Mouse (Mus musculus) heart, postnatal 0 days (tissue): ENCODE measurements around the gene Cdh13. TPM values are rescaled to one million over a fixed set of nuclear protein-coding genes. Genes with fewer than 3 reads are reported as not detected.

Experiments
- ATAC-seq: fragments of 200-750 bp; cut with Nextera tagmentation; 2 replicates; pipeline ENCODE4 v1.8.0; 2017; ENCODE audit warnings: low read depth, moderate number of reproducible peaks, moderate library complexity; ENCODE audit not compliant: insufficient read depth
- DNase-seq: peaks from one replicate; pipeline ENCODE4 v3.0.0-alpha.2; 2016; ENCODE audit warnings: low spot score
- H3K27ac ChIP-seq: fragments of 300-500 bp; sonication (generic); 2 replicates; pipeline ENCODE4 v1.5.1; 2014; ENCODE audit warnings: low read depth, mild to moderate bottlenecking
- H3K27me3 ChIP-seq: fragments of 300-500 bp; sonication (generic); 2 replicates; pipeline ENCODE4 v1.6.1; 2014; ENCODE audit warnings: low read length, mixed read lengths; ENCODE audit not compliant: control insufficient read depth, insufficient read depth
- H3K36me3 ChIP-seq: fragments of 300-500 bp; sonication (generic); replicated peaks from 2 replicates; pipeline ENCODE4 v1.6.1; 2014; ENCODE audit warnings: low read length, mixed read lengths; ENCODE audit not compliant: control insufficient read depth, insufficient read depth
- H3K4me1 ChIP-seq: fragments of 300-500 bp; sonication (generic); 2 replicates; pipeline ENCODE4 v1.6.1; 2014; ENCODE audit warnings: antibody characterized with exemption; ENCODE audit not compliant: control insufficient read depth, insufficient read depth
- H3K4me2 ChIP-seq: fragments of 300-500 bp; sonication (generic); 2 replicates; pipeline ENCODE4 v1.6.1; 2014; ENCODE audit warnings: low read depth, mild to moderate bottlenecking, low read length, moderate library complexity
- H3K4me3 ChIP-seq: fragments of 300-500 bp; sonication (generic); 2 replicates; pipeline ENCODE4 v1.5.1; 2014; ENCODE audit warnings: low read depth, low read length
- H3K9ac ChIP-seq: fragments of 300-500 bp; sonication (generic); replicated peaks from 2 replicates; pipeline ENCODE4 v1.6.1; 2014; ENCODE audit warnings: low read depth, low read length, mixed read lengths
- H3K9me3 ChIP-seq: fragments of 300-500 bp; sonication (generic); replicated peaks from 2 replicates; pipeline ENCODE4 v1.6.1; 2016; ENCODE audit warnings: low read length; ENCODE audit not compliant: control insufficient read depth
- CTCF ChIP-seq: IDR thresholded peaks from 2 replicates; pipeline ENCODE4 v1.5.1; 2016; ENCODE audit warnings: antibody characterized with exemption, control low read depth, low read depth
- EP300 ChIP-seq: IDR thresholded peaks from 2 replicates; pipeline ENCODE4 v1.6.1; 2016; ENCODE audit warnings: antibody characterized with exemption, low read depth
- WGBS: fragments of 180-500 bp; shearing (Covaris S2); extraction: QIAGEN DNeasy Blood & Tissue Kit; methylation state at CpG from one replicate; pipeline ENCODE4 v1.1.7; 2014; 5-methylcytosine and 5-hydroxymethylcytosine counted together
- polyA plus RNA-seq: library from polyadenylated mRNA; unstranded; fragments of >200 nt; fragmentation: Nextera tagmentation; extraction: Ambion mirVana; gene quantifications from 2 replicates; pipeline ENCODE4 v1.2.1, GENCODE M21; 2015
- total RNA-seq: library from RNA; depleted of rRNA; stranded (reverse); fragments of >200 nt; gene quantifications from 2 replicates; pipeline ENCODE4 v1.2.3, GENCODE M21; 2014; ENCODE audit warnings: low replicate concordance

Gene Cdh13
- total and polyA plus RNA-seq, 2 experiments from 2014 or later = 109 to 136 TPM

DNA sequence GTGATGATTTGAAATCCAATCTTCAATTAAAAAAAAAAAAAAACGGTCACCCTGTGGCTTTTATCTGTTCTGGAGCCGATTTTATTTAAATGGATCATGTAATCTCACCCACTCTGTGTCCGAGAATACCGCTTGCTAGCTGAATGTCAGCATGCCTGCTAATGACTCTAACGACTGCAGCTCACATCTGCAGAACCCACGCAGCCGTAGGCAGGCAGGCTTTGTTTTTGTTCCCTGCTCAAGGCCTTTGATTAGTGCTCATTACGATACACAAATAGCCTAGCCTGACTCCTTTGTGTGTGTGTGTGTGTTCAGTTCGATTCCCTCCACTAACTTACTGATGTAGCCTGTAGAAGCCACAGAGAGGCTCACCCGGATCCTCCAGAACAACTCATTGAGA lies 531.5 kb downstream of the Cdh13 start:
- no peak overlapping the region for H3K9ac ChIP-seq
- no peak for ATAC-seq
- no peaks in the 10 kb centered on the region for H3K27me3 ChIP-seq
- TF ChIP-seq CTCF = no peak
- no peak for TF ChIP-seq EP300
- H3K9me3 ChIP-seq = no peaks in the 10 kb centered on the region
- no peak for DNase-seq
- 85% methylated on average over 10 of the region's 10 CpGs for WGBS
- no peaks in the 10 kb centered on the region for H3K4me1 ChIP-seq
- no peak overlapping the region for H3K27ac ChIP-seq
- H3K4me3 ChIP-seq = no peak overlapping the region
- no peak overlapping the region for H3K4me2 ChIP-seq
- no peaks in the 10 kb centered on the region for H3K36me3 ChIP-seq

GRCm38 (mm10) chr8:118826761-118827160 lies 543.2 kb downstream of the Cdh13 start:
- WGBS = 80% methylated on average over 4 of the region's 4 CpGs
- no peak for ATAC-seq

GRCm38 (mm10) chr8:118827726-118828125 lies 544.2 kb downstream of the Cdh13 start:
- DNase-seq (no peak), ATAC-seq (no peak)
- H3K9me3 ChIP-seq = no peaks in the 10 kb centered on the region
- no peaks in the 10 kb centered on the region for H3K27me3 ChIP-seq
- no peaks in the 10 kb centered on the region for H3K36me3 ChIP-seq
- H3K9ac ChIP-seq = no peak overlapping the region
- H3K4me1 ChIP-seq = no peaks in the 10 kb centered on the region
- H3K4me3 ChIP-seq = no peak overlapping the region
- H3K27ac ChIP-seq = no peak overlapping the region
- WGBS = 85% methylated on average over 6 of the region's 6 CpGs
- no peak overlapping the region for H3K4me2 ChIP-seq
- TF ChIP-seq EP300 = no peak
- TF ChIP-seq CTCF = no peak

More at GRCm38 (mm10) chr8:118826761-118827160, 543.2 kb downstream of the Cdh13 start:
- Histone ChIP-seq H3K4me2 (no peak overlapping the region), H3K36me3 (no peaks in the 10 kb centered on the region), H3K27me3 (no peaks in the 10 kb centered on the region), H3K9me3 (no peaks in the 10 kb centered on the region), H3K4me1 (no peaks in the 10 kb centered on the region), H3K9ac (no peak overlapping the region), H3K4me3 (no peak overlapping the region), H3K27ac (no peak overlapping the region)
- no peak for TF ChIP-seq EP300
- no peak for TF ChIP-seq CTCF
- DNase-seq = no peak

DNA sequence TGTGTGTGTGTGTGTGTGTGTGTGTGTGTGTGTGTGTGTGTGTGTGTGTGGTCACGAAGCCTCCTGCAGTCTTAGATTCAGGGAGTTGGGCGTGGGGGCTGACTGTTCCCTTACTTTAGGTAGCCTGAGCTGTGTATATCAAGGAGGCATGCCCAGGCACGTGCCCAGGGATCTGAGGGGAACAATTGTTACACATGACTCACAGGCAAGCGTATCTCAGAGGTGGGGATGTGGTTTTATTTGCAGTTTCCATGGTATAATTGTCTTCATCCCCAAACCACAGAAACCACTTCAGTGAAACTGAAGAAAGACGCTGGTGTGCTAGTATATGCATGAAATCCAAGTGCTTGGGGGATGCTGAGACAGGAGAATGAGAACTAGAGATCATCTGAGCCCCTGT lies 546.8 kb downstream of the Cdh13 start:
- TF ChIP-seq EP300 = no peak
- no peak for TF ChIP-seq CTCF
- Histone ChIP-seq H3K36me3 (no peaks in the 10 kb centered on the region), H3K27me3 (no peaks in the 10 kb centered on the region), H3K4me1 (no peaks in the 10 kb centered on the region), H3K4me3 (no peak overlapping the region), H3K4me2 (no peak overlapping the region), H3K9ac (no peak overlapping the region), H3K27ac (no peak overlapping the region), H3K9me3 (no peaks in the 10 kb centered on the region)
- DNase-seq (no peak), ATAC-seq (no peak)
- WGBS = 76% methylated on average over 5 of the region's 5 CpGs

- Histone ChIP-seq H3K9me3 (no peaks in the 10 kb centered on the region), H3K36me3 (no peaks in the 10 kb centered on the region), H3K4me1 (no peaks in the 10 kb centered on the region), H3K27ac (no peak overlapping the region), H3K9ac (no peak overlapping the region), H3K4me2 (no peak overlapping the region), H3K27me3 (no peaks in the 10 kb centered on the region), H3K4me3 (no peak overlapping the region)
- 83% methylated on average over 10 of the region's 10 CpGs for WGBS
- no peak for DNase-seq
- ATAC-seq = no peak
- TF ChIP-seq EP300 = no peak
- no peak for TF ChIP-seq CTCF
Observed at GRCm38 (mm10) chr8:118831026-118831425, 547.5 kb downstream of the Cdh13 start.

DNA sequence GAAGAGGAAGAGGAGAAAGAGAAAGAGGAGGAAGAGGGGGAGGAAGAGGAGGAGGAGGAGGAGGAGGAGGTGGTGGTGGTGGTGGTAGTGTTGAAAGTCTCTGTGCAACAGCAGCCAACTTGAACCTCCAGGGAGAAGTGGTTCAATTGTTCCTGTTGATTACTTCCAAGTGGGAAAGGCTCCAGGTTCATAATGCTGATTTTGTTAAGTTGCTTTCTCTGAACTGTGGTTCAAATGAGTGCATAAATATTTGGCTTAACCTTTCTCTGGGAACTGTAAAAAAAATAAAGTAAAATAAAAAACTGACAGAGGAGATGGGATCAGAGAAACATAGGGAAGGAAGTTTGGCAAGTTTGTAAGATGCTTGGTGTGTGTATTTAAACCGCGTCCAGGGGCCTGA lies 555.3 kb downstream of the Cdh13 start:
- no peak overlapping the region for H3K4me3 ChIP-seq
- H3K4me1 ChIP-seq = no peaks in the 10 kb centered on the region
- no peaks in the 10 kb centered on the region for H3K36me3 ChIP-seq
- no peaks in the 10 kb centered on the region for H3K9me3 ChIP-seq
- 79% methylated on average over 2 of the region's 2 CpGs for WGBS
- no peaks in the 10 kb centered on the region for H3K27me3 ChIP-seq
- ATAC-seq (no peak), DNase-seq (no peak)
- TF ChIP-seq CTCF (no peak), EP300 (no peak)
- no peak overlapping the region for H3K9ac ChIP-seq
- H3K4me2 ChIP-seq = no peak overlapping the region
- H3K27ac ChIP-seq = no peak overlapping the region
